Mouse (Mus musculus) kidney, embryonic 14.5 days (tissue): ENCODE measurements at regions not wholly inside any gene's neighbourhood (a gene's known extent, or its start where the extent isn't known, plus 50 kb on each side); places are given as distances from the start of the nearest gene placed in this dataset.

Source experiments
- ATAC-seq: fragments of 200-750 bp; cut with Nextera tagmentation; 2 replicates; pipeline ENCODE4 v1.8.0; 2017; ENCODE audit warnings: moderate number of reproducible peaks, mild to moderate bottlenecking, moderate TSS enrichment, moderate library complexity; ENCODE audit not compliant: low FRiP score, low TSS enrichment
- H3K27ac ChIP-seq: fragments of 300-500 bp; sonication (generic); 2 replicates; pipeline ENCODE4 v1.5.1; 2014; ENCODE audit warnings: low read depth, mild to moderate bottlenecking, low read length, moderate library complexity, mixed read lengths
- H3K27me3 ChIP-seq: fragments of 300-500 bp; sonication (generic); 2 replicates; pipeline ENCODE4 v1.6.1; 2014; ENCODE audit warnings: mild to moderate bottlenecking, low read length; ENCODE audit not compliant: control insufficient read depth, insufficient read depth
- H3K36me3 ChIP-seq: fragments of 300-500 bp; sonication (generic); 2 replicates; pipeline ENCODE4 v1.6.1; 2014; ENCODE audit warnings: low read length, mixed read lengths; ENCODE audit not compliant: control insufficient read depth, insufficient read depth
- H3K4me1 ChIP-seq: fragments of 300-500 bp; sonication (generic); 2 replicates; pipeline ENCODE4 v1.6.1; 2014; ENCODE audit warnings: low read length, mixed read lengths; ENCODE audit not compliant: control insufficient read depth, insufficient read depth
- H3K4me2 ChIP-seq: fragments of 300-500 bp; sonication (generic); replicated peaks from 2 replicates; pipeline ENCODE4 v1.6.1; 2014; ENCODE audit warnings: low read depth, mild to moderate bottlenecking, low read length
- H3K4me3 ChIP-seq: fragments of 300-500 bp; sonication (generic); 2 replicates; pipeline ENCODE4 v1.5.1; 2014; ENCODE audit warnings: mild to moderate bottlenecking, low read length
- H3K9ac ChIP-seq: fragments of 300-500 bp; sonication (generic); 2 replicates; pipeline ENCODE4 v1.6.1; 2014; ENCODE audit warnings: low read depth, mild to moderate bottlenecking, low read length, moderate library complexity
- H3K9me3 ChIP-seq: fragments of 300-500 bp; sonication (generic); 2 replicates; pipeline ENCODE4 v1.6.1; 2016; ENCODE audit warnings: low read length; ENCODE audit not compliant: control insufficient read depth
- WGBS: fragments of 180-500 bp; shearing (Covaris S2); extraction: QIAGEN DNeasy Blood & Tissue Kit; methylation state at CpG from one replicate; pipeline ENCODE4 v1.1.7; 2014; 5-methylcytosine and 5-hydroxymethylcytosine counted together

GRCm38 (mm10) chr1:60623440-60624016 is 56.6 kb upstream of the Raph1 start:
- H3K9me3 ChIP-seq: no peaks in the 10 kb centered on the region
- ATAC-seq: no peak
- 92% methylated on average over 3 of the region's 3 CpGs for WGBS
- no peak overlapping the region for H3K4me3 ChIP-seq
- no peaks in the 10 kb centered on the region for H3K36me3 ChIP-seq
- no peaks in the 10 kb centered on the region for H3K27me3 ChIP-seq
- H3K4me2 ChIP-seq: no peak overlapping the region
- H3K27ac ChIP-seq: no peak overlapping the region
- H3K4me1 ChIP-seq: no peaks in the 10 kb centered on the region; the same call in 1 of the 2 replicates
- no peak overlapping the region for H3K9ac ChIP-seq

GRCm38 (mm10) chr1:60621770-60622169 is 54.9 kb upstream of the Raph1 start:
- no peak overlapping the region for H3K4me2 ChIP-seq
- H3K27ac ChIP-seq: no peak overlapping the region
- H3K4me3 ChIP-seq: no peak overlapping the region
- no peaks in the 10 kb centered on the region for H3K4me1 ChIP-seq
- no peak for ATAC-seq
- no peaks in the 10 kb centered on the region for H3K27me3 ChIP-seq
- H3K9me3 ChIP-seq: no peaks in the 10 kb centered on the region
- H3K36me3 ChIP-seq: no peaks in the 10 kb centered on the region
- H3K9ac ChIP-seq: no peak overlapping the region
- WGBS: 73% methylated on average over 3 of the region's 3 CpGs

GRCm38 (mm10) chr1:60621064-60621726 is 54.3 kb upstream of the Raph1 start:
- Histone ChIP-seq H3K4me3 (no peak overlapping the region), H3K27me3 (no peaks in the 10 kb centered on the region), H3K9me3 (no peaks in the 10 kb centered on the region), H3K36me3 (no peaks in the 10 kb centered on the region), H3K4me1 (no peaks in the 10 kb centered on the region), H3K27ac (no peak overlapping the region), H3K4me2 (no peak overlapping the region), H3K9ac (no peak overlapping the region)
- no peak for ATAC-seq
- 81% methylated on average over 8 of the region's 8 CpGs for WGBS

- no peak for ATAC-seq
- H3K9me3 ChIP-seq: no peaks in the 10 kb centered on the region
- no peak overlapping the region for H3K9ac ChIP-seq
- no peak overlapping the region for H3K4me2 ChIP-seq
- H3K27ac ChIP-seq: no peak overlapping the region
- no peaks in the 10 kb centered on the region for H3K4me1 ChIP-seq
- no peak overlapping the region for H3K4me3 ChIP-seq
- H3K27me3 ChIP-seq: no peaks in the 10 kb centered on the region
- no peaks in the 10 kb centered on the region for H3K36me3 ChIP-seq
- 86% methylated on average over 1 of the region's 1 CpGs for WGBS
Measured at GRCm38 (mm10) chr1:60618389-60618788, 51.5 kb upstream of the Raph1 start.

- H3K36me3 ChIP-seq: no peaks in the 10 kb centered on the region
- 73% methylated on average over 2 of the region's 2 CpGs for WGBS
Measured at GRCm38 (mm10) chr1:60616916-60617315, 50.0 kb upstream of the Raph1 start.

More at GRCm38 (mm10) chr1:60616916-60617315, 50.0 kb upstream of the Raph1 start:
- no peaks in the 10 kb centered on the region for H3K4me1 ChIP-seq
- no peak overlapping the region for H3K4me2 ChIP-seq
- no peak overlapping the region for H3K9ac ChIP-seq
- no peak overlapping the region for H3K4me3 ChIP-seq
- no peaks in the 10 kb centered on the region for H3K9me3 ChIP-seq
- no peaks in the 10 kb centered on the region for H3K27me3 ChIP-seq
- no peak for ATAC-seq
- no peak overlapping the region for H3K27ac ChIP-seq
